Mouse (Mus musculus) embryo, embryonic 10 days (tissue): Measurements from ENCODE around the gene Gm49661.

Experiments
- DNase-seq: peaks from one replicate; pipeline ENCODE4 v3.0.0-alpha.2; 2015; ENCODE audit warnings: low spot score

Gm49661 gene

DNA sequence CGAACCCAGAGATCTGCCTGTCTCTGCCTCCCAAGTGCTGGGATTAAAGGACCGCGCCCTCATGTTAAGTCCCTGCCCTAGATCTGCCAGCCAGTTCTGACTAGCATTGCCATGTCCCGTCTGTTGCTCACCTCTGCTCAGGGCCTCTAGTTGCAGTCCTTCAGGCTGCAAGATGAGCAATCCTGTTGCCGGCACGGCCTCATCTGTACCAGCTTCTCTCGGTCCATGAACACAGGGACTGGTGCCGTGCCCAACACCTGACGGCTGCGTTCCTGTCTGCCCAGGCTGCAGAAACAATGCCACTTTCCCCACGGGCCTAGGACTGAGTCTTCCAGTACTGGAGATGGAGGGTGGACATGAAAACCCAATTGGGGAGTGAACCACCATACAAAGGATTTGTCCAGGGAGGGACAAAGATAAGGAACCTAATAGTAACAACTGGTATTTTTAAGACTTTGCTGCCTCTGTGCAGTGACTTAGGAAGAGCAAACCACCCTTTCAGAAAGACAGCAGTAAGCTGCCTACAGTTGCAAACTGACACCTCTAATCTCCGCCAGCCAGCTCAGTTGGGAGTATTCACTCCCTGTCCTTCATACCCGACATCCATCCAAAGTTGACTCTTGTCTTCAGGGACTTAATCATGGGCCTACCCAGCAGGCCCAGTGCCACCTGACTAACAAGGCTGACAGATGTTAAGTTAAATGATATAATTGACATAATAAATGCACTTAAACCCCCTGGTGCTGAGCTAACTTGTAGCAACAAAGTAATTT is 1.5 kb downstream of the Gm49661 start:
- DNase-seq: no peak

DNA sequence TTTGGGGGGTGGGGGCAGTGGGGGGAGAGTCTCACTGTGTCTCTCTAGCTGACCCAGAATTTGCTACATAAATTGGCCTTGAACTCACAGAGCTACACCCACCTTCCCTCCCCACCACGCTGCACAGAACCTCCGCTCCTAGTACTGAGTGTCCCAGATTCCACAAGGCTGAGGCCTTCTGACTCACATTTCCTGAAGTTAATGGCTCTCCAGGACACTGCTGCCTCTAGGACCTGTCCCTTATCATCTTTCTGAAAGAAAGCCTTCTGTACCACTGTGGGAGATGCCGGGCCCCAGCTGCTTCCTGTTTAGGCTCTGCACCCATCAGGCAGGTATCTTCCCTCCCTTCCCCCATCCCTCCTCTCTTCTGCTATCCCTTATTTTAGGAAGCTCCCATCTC is 2.6 kb downstream of the Gm49661 start:
- DNase-seq: no peak

DNA sequence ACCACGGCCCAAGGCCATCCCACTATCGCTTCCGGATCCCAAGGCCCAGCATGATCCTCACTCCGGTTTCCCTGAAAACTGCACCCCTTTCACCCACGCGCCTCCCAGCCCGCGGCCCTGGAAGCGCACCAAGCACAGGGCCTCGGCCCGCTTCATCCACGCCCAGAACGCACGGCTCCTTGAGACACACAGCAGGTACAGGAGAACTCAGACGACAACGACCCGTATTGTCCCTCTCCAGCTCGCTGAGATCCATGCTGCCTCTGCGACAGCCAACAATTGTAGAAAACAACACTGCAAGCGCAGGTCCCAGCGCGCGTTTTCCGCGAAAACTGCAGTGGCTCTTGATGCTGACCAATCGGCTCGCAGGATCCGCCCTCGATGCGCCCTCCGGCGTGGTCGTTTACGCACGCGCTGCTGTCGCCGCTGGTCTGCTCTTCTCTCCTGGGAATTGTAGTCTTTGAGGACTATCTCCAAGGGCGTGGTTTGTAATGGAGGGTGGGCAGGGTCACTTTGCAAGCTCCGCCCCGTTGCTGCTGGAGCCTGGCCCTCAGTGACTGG is 3.4 kb downstream of the Gm49661 start:
- peak; percentile 99 for DNase-seq

DNA sequence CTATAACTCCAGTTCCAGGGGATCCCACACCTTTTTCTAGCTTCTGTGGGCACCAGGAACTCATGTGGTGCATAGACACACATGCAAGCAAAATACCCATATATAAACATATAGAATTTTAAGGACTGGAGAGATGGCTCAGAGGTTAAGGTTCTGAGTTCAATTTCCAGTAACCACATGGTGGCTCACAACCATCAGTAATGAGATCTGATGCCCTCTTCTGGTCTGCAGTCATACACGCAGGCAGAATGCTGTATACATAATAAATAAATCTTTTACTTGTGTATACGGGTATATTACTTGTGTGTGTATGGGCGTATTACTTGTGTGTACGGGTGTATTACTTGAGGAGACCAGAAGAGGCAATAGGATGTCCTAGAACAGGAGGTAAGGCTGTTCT is 5.3 kb downstream of the Gm49661 start:
- no peak for DNase-seq

DNA sequence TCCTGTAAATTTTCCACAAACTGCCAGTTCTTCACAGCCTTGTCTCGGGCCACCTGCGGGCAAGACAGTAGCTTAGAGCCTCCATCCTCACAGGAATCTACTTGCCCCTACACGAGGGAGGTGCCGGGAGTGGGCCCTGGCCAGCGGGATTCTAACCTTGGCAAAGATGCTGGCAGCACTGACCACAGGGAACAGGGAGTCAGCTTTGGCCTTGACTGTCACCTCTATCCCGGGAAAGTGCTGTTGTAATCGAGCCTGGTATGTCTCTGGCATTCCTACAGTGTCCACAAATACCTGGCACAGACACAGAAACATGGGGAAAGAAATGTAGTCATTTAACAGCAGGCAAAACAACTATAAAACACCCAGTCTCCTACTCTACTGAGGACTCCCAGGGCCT is 9.4 kb downstream of the Gm49661 start:
- DNase-seq: no peak

DNA sequence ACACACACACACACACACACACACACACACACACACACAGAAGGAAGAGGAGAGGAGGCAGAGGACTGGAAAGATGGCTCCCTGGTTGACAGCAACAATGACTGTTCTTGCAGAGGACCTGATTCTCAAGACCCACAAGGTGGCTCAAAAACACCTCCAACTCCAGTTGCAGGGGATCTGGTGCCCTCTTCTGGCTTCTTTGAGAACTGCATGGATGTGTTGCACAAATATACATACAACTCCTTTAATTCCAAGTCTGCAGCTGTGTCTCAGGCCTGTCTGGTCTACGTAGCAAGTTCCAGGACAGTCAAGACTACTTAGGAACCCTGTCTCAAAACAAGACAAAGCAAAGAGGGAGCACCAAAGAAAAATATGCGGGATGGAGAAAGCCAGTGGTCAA is 12.5 kb downstream of the Gm49661 start:
- peak; percentile 71 for DNase-seq

DNA sequence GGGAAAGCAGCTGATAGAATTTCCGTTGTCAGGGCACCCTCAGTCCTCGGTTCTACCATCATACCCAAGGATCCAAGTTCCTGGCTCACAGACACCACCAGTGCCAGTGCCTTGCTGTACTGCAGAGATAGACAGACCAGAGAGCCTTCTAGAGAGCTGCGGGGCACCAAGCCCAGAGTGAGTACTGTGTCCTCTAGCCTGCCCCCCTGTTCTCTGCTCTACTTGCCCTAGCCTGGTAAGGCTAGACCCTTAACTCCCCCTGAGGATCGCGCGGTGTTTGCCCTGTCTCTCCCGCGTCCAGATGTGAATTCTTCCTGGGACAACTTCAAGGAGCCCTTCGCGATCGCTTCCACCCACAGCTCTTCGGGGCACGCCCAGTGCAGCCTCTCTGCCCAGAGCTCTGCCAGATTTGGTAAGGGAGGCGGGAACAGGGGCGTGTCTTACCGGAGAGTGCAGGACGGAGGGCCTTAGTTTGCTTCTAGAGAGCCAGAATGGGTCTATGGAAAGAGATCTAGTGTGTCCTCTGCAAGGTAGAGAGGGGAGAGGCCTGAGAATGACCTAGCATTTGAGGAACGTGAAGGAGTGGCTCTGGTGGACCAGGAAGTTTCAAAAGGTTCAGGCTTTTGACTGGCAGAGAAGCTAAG is 16.5 kb downstream of the Gm49661 start:
- no peak for DNase-seq

DNA sequence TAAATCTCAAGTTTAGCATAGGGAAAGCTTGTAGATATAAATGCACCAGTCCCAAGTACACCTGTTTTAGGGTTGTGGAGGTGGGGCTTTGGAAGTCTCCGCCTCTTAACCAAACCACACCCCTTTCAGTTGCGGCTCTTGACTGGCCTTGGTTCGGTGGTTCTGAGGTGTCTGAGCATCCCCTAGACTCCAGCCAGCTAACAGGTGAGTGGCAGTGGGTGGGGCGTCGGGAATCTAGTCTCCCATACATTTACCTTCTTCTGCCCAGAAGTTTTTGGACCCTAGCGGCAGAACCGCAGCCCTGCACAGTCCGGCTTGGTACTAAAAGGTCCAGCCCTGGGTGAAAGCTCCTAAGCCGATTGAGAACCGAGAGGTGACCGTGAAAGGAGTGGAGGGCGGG is 19.5 kb downstream of the Gm49661 start:
- DNase-seq: no peak

DNA sequence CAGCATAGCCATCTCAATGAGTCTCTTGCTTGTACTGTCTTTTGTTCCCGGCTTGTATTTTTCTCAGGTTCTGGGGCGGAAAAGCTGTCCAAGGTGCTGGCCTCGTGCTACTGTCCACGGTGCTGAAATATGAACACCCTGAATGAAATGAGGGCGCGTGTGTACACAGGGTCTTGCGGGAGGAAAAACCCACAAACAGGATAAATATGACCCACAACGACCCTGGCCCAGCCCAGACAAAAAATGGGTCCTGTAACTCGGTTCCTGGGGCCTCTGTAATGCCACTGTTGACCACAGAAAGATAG is 22.0 kb downstream of the Gm49661 start:
- DNase-seq: peak; percentile 75

DNA sequence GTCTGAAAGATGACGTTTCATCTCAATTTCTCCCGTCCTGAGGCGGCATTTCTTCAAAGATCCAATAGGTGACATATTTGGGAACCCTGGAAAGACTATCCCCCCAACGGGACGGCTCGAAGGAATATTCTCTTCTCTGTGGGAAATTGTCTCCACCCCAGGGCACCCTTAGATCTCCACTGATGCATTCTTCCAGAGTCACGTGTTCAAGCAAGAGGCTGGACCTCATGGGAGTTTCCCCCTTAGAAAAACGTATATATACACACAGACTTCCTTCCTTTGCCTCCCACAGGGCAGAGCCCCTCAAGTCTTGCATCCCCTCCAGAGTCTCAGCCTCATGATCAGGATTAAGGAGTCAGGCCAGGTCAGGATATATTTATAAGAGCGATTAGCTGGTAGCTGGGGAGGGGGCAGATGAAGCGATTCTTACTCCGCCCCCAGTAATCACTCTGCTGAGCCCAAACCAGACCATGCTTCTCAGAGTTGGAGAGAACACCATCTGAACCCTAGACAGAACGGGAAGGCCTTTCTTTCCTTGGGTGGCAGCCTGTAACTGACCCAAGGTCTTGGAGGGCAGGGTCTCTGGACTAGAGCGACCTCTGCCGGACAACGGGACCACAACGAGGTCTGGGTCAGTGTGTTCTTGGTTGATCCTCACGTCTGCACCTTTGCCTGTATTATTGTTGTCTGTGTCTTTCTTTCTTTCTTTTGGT is 22.5 kb downstream of the Gm49661 start, which contains the start of gene Rtbdn:
TSS of gene Rtbdn (plus strand) at position 464 of the 713 bp plus-strand sequence.
- DNase-seq: peak; percentile 69

DNA sequence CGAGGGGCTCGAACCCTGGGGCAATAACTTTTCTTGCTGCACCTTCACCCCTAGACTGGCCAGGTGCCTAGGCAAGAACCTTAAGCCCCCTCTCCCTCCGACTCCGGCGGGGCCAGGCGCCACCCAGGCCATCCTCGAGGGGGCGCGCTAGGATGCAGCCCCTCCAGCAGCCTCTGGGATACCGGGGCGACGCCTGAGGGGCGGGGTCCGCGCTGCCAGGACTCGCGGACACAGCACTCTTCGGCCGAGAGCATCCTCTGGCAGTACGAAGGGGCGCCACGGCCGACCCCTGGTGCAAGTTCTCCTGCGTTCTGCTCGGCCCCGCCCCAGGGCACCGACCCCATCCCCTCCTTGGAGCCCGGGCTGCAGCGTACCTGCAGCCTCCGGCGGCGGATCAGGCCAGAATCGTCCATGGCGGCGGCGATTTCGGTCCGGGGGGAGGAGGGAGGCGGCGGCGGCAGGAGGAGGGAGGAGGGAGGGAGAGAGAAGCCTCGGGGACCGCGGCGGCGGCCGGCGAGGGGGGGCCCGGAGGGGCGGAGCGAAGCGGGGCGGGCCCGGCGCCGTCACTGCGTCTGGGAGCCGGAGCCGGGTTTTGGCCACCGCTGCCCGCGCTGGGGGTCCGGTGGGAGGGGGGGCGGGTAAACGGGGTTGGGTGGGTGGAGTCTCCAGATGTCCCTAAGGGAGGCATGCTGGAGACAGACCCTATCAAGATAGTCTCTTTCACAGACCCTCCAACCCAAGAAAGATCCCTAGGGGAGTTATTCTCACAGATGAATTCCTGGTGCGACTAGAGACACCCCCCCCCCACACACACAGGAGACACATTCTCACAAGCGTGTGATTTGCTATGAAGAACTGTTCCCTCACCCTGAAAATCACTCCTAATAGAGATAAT is 23.4 kb downstream of the Gm49661 start:
- DNase-seq: peak; percentile 61

DNA sequence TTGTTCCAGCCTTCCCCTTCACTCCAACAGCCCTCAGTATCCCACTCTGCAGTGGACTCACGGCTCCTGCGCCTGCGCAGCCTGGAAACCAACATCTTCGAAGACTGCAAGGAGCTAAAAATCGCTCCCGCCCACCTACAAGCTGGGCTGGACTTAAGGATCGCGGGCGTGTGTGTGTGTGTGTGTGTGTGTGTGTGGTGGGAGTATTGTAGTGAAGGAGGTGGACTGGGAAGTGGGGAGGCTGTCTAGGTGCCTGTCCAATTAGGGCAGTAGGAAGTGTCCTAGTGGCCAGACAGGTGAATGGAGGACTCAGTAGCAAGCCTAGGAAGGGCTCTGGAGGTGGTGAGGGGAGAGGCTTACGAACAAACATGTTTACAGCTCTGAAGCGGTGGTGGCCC is 24.0 kb downstream of the Gm49661 start:
- DNase-seq: no peak

DNA sequence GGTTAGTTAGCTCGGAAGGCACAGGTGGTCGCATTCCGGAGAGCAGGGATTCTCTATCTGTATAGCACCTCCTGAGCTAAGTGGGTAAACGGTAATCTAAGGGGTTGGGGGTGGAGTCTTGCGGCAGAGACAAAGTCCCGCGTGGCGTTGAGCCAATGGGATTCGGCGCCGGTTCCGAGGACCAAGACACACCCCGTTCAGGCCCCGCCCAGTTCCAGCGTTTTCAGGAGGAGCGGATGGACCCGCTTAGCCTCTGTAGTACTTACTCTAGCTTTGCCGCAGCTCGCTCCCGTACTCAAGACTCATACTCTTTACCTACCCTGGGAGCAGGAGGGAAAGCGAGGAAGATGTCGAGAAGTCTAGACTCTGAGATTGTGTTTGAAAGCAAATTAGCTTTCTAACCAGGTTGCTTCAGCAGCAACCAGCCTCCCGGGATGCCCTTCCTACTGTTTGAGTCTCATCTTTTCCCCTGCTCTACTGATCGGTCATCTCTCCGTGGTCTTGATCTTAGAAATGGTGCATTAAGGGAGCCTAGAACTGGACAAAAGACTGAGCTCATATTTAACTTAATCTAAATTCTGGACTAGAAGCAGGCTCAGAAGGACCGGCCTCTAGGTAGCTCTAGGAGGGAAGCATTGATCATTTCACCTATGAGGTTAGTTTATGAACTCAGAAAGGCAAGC is 24.6 kb downstream of the Gm49661 start:
- DNase-seq: peak; percentile 82

DNA sequence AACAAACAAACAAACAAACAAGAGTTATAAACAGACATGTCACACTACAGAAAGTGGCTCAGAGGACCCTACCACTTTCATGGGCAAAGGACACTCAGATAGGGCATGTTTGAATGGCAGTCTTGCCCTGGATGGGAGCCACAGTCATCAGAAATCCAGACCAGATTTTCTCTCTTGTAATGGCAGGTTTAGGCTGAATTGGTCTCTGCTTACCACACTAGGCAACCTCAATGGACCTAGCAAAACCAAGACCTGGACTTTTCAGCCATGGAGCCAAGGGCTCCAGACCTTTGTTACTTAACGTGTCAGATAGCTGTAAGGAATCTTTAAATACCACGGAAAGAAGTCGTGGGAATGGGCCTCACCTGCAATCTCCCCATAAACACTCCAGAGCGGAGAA is 25.5 kb downstream of the Gm49661 start:
- DNase-seq: no peak

DNA sequence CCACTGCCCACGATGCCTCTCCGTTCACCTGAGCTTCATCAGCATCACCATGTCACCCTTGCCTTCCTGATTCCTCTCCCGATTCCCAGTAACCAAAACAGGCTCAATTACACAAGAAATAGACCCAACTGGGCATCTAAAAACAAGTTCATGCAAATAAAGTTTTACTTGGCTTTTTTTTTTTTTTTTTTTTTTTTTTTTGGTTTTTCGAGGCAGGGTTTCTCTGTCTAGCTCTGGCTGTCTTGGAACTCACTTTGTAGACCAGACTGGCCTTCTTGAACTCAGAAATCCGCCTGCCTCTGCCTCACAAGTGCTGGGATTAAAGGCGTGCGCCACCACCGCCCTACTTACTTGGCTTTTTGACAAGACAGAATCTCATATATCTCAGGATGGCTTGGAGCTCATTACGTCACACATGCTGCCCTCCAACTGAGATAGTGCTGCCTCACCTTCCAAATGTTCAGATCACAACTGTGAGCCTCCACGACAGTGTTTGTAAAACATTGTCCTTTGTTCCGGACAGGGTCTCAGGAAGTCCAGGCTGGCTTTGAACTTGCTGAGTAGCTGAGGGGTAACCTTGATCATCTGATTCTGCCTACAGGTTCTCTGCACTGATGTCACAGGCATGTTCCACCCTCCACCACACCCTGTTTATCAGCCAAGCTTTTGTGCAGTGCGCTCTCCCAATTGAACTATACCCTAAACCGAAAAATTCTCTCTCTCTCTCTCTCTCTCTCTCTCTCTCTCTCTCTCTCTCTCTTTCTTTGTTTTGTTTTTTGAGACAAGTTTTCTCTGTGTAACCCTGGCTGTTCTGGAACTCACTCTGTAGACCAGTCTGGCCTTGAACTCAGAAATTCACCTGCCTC is 31.4 kb downstream of the Gm49661 start:
- DNase-seq: no peak

DNA sequence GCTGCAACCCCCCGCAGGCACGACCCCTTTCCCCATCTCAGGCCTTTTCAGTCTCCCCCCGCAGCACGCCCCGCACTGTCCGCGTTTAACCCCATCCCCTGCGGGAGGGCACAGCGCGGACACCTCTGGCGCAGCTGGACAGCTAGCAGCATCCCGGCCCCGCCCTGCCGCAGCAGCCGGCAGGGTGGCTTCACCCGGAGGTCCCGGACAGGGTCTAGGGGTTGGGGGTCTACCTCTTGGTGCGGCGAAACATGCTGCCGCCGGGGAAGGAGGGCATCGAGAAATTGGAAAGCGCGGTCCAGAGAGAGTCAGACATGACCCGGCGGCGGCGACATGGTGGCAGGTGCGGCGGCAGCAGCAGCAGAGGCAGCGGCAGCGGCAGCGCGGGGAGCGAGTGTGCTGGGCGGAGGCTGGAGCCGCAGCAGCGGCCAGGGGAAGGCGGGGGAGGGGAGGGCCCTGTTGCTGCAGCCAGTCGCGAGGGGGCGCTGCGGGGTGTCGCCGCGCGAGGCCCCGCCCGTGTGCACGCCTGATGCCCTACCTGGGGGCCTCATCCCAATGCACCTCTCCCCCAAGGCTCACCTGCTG is 32.2 kb downstream of the Gm49661 start, which contains the start of gene Mast1:
TSS of gene Mast1 (minus strand) at position 398 of the 585 bp plus-strand sequence.
- peak; percentile 82 for DNase-seq

DNA sequence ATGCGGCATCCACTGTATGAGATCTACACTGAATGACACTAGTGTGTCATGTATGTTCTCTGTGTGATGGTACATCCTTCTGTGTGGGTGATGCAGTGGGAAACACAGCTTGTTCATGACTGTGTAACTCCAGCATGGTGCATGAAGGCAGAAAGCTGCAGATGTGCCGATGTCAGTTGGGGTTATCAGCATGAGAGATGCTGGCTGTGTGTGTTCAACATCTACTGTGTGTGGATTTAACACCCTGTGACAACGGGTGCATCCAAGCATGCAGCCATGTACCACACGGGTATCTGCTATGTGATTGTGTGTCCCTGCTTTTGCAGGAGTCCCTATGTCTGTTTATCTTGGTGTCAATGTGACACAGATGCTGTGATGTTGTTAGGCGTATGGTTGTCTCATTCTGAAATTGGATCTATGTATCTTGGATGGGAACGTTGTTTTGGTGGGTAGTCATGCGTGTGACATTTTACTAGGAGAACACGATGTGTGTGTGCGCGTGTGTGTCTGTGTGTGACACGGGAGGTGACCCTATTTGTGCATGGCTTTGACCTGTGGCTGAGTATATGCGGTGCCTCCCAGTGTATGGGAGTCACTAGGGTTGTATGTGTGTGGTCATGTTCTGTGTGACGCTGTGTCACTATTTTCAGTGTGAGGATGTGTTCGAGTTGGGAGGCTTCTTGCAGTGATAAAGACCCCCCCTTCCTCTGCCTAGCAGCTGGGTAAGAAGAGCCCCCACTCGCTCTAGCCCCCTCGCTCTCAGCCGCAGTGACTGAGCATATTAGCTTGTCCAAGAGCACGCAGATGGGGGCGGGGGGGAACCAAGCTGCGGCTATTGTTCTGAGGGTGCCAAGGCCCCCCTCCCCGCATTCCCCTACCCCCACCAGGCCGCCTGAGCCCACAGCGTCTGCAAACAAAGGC is 32.9 kb downstream of the Gm49661 start:
- no peak for DNase-seq

DNA sequence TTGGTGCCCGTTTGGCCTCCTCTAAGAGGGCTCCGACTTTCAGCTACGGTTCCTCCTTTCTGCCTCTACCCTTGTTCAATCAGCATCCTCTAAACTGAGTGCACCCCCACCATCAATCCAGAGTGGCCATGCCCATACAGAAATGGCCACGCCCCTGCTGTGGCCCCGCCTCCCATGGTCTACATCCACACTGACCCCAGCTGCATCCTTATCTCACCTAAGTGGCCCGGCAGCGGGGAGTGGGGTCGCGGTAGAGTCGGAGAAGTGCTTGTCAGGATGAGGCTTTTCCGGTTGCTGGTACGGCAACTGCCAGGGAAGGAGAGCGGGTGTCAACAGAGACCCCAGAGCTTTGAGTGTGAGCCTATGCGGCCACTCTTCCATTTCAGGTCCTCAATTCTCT is 33.7 kb downstream of the Gm49661 start:
- DNase-seq: no peak

DNA sequence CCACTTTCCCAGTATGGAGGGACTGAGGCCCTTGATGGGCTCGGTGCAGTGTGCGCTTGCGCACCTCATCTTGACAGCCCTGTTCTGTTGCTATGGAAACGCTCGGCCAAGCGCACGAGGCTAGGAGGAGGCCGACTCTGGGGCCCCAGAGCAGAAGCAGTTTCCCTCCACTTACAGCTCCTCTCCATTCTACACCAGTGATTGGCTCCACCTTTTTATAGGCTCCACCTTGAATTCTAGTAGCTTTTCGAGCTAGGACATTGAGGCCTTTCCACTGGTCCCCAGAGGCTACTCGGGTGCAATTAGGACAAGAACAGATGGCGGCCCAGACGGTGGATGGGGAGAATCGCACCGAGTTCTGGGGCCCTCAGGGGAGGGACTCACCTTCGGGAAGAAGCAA is 34.4 kb downstream of the Gm49661 start:
- DNase-seq: peak; percentile 91
